Mouse (Mus musculus): ENCODE results near the gene Mzf1. TPM values are rescaled to one million over a fixed set of nuclear protein-coding genes. Genes with fewer than 3 reads are reported as not detected.

Gene Mzf1
- 0.51 to 0.87 TPM (median 0.72 TPM) in 4 replicates for total RNA-seq (2023; ENCODE audit: inconsistent age)

GRCm38 (mm10) chr7:13054287-13055010 lies at the start of gene Mzf1:
Gene Mzf1, minus strand, starts transcription at chr7:13054764.

GRCm38 (mm10) chr7:13095073-13095472 lies 40.5 kb upstream of the Mzf1 start, which contains the start of gene Vmn1r85:
Gene Vmn1r85, minus strand, starts transcription at chr7:13095173.

GRCm38 (mm10) chr7:13037901-13038555 lies 16.5 kb downstream of the Mzf1 start, which contains the start of gene Ube2m:
Gene Ube2m, minus strand, starts transcription at chr7:13038275.

DNA sequence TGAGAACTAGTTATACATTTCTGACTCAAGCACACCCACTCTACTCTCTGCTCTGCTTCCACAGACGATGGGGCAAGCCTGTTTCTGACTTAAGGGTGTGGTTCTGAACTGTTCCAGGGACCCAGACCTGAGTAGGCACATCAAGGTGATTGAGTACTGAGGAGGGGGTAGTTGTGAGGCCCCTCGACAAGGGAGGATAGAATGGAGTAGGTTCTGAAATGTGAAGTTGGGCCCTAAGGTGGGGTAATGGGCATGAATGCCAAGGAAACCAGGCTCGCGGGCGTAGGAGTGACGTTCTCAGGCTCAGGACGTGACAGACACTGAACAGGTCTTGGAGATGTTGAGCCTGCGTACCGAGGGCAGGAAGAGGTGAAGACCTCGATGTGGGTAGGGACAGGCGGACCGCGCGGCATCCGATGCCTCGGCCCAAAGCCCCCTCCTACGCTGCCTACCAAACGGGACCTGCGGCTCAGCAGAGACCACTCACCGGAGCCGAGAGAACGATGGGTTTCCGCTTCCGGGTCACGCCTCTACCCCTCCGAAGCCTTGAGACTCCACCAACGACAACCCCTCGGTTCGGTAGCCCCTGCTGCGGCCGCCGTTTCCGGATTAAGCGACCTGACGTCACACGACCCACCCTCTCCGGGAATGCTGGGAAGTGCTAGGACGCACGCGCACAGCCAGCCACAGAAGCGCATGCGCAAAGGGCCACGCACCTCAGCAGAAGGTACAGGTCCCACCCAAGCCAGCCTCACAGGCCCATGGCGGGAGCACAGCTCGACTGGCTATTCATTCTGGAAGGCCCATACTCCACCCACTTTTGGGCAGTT lies 20.2 kb downstream of the Mzf1 start, which contains the start of gene Chmp2a:
TSS of gene Chmp2a (minus strand) at position 660 of the 830 bp plus-strand sequence.

DNA sequence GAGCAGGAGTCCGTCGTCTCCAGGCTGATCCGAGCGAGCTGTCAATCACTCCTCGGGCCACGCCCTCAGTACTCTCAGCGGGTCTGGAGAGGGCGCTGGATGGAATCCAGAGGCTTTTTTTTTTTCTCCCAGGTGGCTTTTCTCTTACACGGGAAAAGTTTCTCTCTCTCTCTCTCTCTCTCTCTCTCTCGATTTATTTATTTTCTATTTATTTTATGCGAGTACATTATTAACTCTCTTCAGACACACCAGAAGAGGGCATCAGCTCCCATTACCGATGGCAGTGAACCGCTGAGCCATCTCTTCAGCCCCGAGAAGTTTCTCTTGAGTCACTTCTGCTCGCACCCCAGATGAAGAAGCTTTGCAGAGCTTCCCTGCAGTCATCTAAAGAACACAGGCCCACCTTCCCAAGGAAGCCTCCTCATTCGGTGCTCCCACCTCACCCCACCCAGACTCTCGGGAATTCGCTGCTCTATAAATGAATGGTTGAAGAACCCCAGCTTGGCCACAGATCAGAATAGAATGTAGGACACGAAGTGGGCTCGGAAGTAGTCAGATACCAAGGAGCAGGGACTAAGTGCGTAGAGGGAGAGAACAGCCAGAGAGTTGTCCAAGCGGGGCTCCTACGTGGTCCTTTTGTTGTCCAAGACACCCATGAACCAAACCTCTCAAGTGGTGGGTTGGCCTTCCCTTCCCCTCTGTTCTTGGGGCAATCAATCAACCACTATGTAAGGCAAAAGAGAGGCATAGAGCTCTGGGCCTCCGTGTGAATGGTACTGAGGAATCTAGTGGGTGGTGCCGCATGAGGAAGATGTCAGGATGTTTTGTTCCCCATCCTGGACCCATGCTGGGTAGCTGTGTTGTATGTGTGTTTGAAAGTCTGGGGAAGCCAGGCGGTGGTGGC lies 44.3 kb downstream of the Mzf1 start, which contains the start of gene Zbtb45:
TSS of gene Zbtb45 (minus strand) at position 30 of the 904 bp plus-strand sequence.

DNA sequence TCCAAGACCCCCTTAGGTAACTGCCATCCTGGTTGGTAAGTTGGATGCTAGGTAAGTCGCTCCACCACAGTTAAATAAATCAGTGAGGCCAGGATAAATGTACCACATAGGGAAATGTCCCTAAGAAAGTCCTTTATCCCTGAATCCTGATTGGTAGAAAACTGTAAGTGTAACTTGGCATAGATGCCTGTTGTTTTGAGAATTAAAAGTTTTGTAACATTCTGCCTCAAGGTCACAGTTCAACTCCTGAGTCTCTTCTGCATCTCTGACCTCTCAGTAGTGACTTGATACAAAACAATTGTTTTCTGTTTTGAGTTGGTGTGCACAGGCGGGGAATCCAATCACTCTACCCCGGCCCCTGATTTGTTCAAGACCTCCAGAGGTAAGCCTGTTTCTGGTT lies 55.7 kb downstream of the Mzf1 start, which contains the start of gene Trim28:
TSS of gene Trim28 (plus strand) at position 264 of the 400 bp plus-strand sequence.

DNA sequence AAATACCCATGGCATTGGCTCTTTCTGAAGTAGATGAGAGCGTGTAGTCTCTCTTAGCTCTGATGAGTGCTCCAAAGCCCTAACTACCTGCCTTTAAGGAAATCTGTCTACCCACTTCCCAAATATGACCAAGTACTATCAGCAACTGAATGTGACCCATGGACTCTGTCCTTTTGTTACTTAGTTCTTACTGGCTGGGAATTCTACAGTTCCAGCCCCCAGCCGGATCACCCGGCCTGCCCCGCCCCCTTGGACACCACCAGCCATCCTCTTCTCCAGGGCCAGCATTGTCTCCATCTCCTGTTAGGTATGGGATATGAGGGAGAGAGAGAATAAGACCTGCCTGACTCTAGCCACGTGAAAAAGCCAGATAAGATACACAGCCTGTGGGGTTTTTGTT lies 56.5 kb downstream of the Mzf1 start, which contains the start of gene Slc27a5:
TSS of gene Slc27a5 (minus strand) at position 140 of the 400 bp plus-strand sequence.

Other genes starting within 250 kb of the Mzf1 start
- gene Zfp329, start 235.9 kb downstream of the Mzf1 start, total RNA-seq (2023; ENCODE audit: inconsistent age), result 8.4 to 10.4 TPM (median 9.0 TPM) in 4 replicates
- 98.9 to 124 TPM (median 114 TPM) in 4 replicates for gene Zfp110, start 220.0 kb downstream of the Mzf1 start, total RNA-seq (2023; ENCODE audit: inconsistent age)
- gene Zfp128, start 173.6 kb downstream of the Mzf1 start, total RNA-seq (2023; ENCODE audit: inconsistent age), result 1.8 to 2.8 TPM (median 2.4 TPM) in 4 replicates
- 12.3 to 14.5 TPM (median 13.4 TPM) in 4 replicates for gene Zscan22, start 156.9 kb downstream of the Mzf1 start, total RNA-seq (2023; ENCODE audit: inconsistent age)
- gene Rps5, start 132.5 kb downstream of the Mzf1 start, total RNA-seq (2023; ENCODE audit: inconsistent age), result 2,171 to 2,345 TPM (median 2,206 TPM) in 4 replicates
- 0.72 to 0.93 TPM (median 0.88 TPM) in 4 replicates for gene Rnf225, start 127.3 kb downstream of the Mzf1 start, total RNA-seq (2023; ENCODE audit: inconsistent age)
- 3.4 to 4.0 TPM (median 3.8 TPM) in 4 replicates for gene Zfp324, start 88.9 kb downstream of the Mzf1 start, total RNA-seq (2023; ENCODE audit: inconsistent age)
- gene Zfp446, start 76.9 kb downstream of the Mzf1 start, total RNA-seq (2023; ENCODE audit: inconsistent age), result 8.2 to 10.2 TPM (median 9.2 TPM) in 4 replicates
- gene Slc27a5, start 56.6 kb downstream of the Mzf1 start, total RNA-seq (2023; ENCODE audit: inconsistent age), result not detected in 4 replicates
- gene Trim28, start 55.6 kb downstream of the Mzf1 start, total RNA-seq (2023; ENCODE audit: inconsistent age), result 355 to 399 TPM (median 376 TPM) in 4 replicates
- 4.4 to 8.6 TPM (median 5.6 TPM) in 4 replicates for gene Zbtb45, start 44.7 kb downstream of the Mzf1 start, total RNA-seq (2023; ENCODE audit: inconsistent age)
- 92.4 to 120 TPM (median 103 TPM) in 4 replicates for gene Chmp2a, start 20.0 kb downstream of the Mzf1 start, total RNA-seq (2023; ENCODE audit: inconsistent age)
- 83.4 to 96.0 TPM (median 89.6 TPM) in 4 replicates for gene Ube2m, start 16.5 kb downstream of the Mzf1 start, total RNA-seq (2023; ENCODE audit: inconsistent age)
- gene Vmn1r85, start 40.4 kb upstream of the Mzf1 start, total RNA-seq (2023; ENCODE audit: inconsistent age), result not detected in 4 replicates
- gene Vmn1r86, start 65.2 kb upstream of the Mzf1 start, total RNA-seq (2023; ENCODE audit: inconsistent age), result not detected in 4 replicates
- gene Vmn1r87, start 85.4 kb upstream of the Mzf1 start, total RNA-seq (2023; ENCODE audit: inconsistent age), result not detected in 4 replicates
- gene Vmn1r88, start 104.8 kb upstream of the Mzf1 start, total RNA-seq (2023; ENCODE audit: inconsistent age), result 0.09 to 0.16 TPM (median 0.12 TPM) in 4 replicates
- gene Vmn1r89, start 158.3 kb upstream of the Mzf1 start, total RNA-seq (2023; ENCODE audit: inconsistent age), result not detected in 4 replicates
- 26.6 to 29.1 TPM (median 27.0 TPM) in 4 replicates for gene Lig1, start 222.5 kb upstream of the Mzf1 start, total RNA-seq (2023; ENCODE audit: inconsistent age)
- gene Zswim9, start 224.0 kb upstream of the Mzf1 start, total RNA-seq (2023; ENCODE audit: inconsistent age), result 5.3 to 7.3 TPM (median 6.4 TPM) in 4 replicates

All from B cell, adult (primary cell).